Mouse (Mus musculus) myocyte (in vitro differentiated cells): ENCODE measurements around the gene Palld.

Source experiments
- E2F4 ChIP-seq: IDR thresholded peaks from one replicate; pipeline ENCODE4 v1.6.1; 2011; ENCODE audit warnings: mild to moderate bottlenecking, control low read depth, moderate library complexity; ENCODE audit not compliant: insufficient read depth
- MAX ChIP-seq: IDR thresholded peaks from one replicate; pipeline ENCODE4 v1.6.1; 2011; ENCODE audit warnings: low read depth, mild to moderate bottlenecking, control low read depth
- MYOD1 ChIP-seq, 3 experiments: IDR thresholded peaks; one replicate each; pipeline ENCODE4 v1.6.1; 2011; ENCODE audit warnings: control low read depth in 2 of 3, low read depth in 2 of 3, mild to moderate bottlenecking in 2 of 3, moderate library complexity in 1 of 3; ENCODE audit not compliant: insufficient read length in 2 of 3, control insufficient read depth in 1 of 3
- MYOG ChIP-seq, 3 experiments: IDR thresholded peaks; one replicate each; pipeline ENCODE4 v1.6.1; 2011; ENCODE audit warnings: control low read depth in 2 of 3, low read depth in 2 of 3, mild to moderate bottlenecking in 2 of 3; ENCODE audit not compliant: insufficient read length in 2 of 3, control insufficient read depth in 1 of 3, insufficient read depth in 1 of 3
- POLR2A ChIP-seq: IDR thresholded peaks from one replicate; pipeline ENCODE4 v1.6.1; 2011; ENCODE audit warnings: low read depth, mild to moderate bottlenecking, control low read depth, moderate library complexity; ENCODE audit not compliant: insufficient read length
- POLR2AphosphoS2 ChIP-seq: IDR thresholded peaks from one replicate; pipeline ENCODE4 v1.6.1; 2011; ENCODE audit warnings: low read depth, control low read depth; ENCODE audit not compliant: insufficient read length
- REST ChIP-seq: IDR thresholded peaks from one replicate; pipeline ENCODE4 v1.6.1; 2011; ENCODE audit warnings: mild to moderate bottlenecking, control low read depth, moderate library complexity; ENCODE audit not compliant: insufficient read depth, insufficient read length
- SRF ChIP-seq: IDR thresholded peaks from one replicate; pipeline ENCODE4 v1.6.1; 2011; ENCODE audit warnings: low read depth; ENCODE audit not compliant: control insufficient read depth, insufficient read length
- TCF12 ChIP-seq: IDR thresholded peaks from one replicate; pipeline ENCODE4 v1.6.1; 2011; ENCODE audit warnings: mild to moderate bottlenecking, control low read depth; ENCODE audit not compliant: poor library complexity, insufficient read depth, severe bottlenecking
- USF1 ChIP-seq: IDR thresholded peaks from one replicate; pipeline ENCODE4 v1.6.1; 2011; ENCODE audit warnings: low read depth, mild to moderate bottlenecking, control low read depth, moderate library complexity

- TF ChIP-seq SRF (no peak), POLR2A (no peak), USF1 (no peak), TCF12 (no peak), MAX (no peak), POLR2AphosphoS2 (no peak), E2F4 (no peak), MYOD1 (IDR thresholded peaks at IDR 0.05; ENCODE audit: control insufficient read depth in 1 of 3, insufficient read length in 2 of 3, low read depth in 2 of 3) (no peak), MYOG (IDR thresholded peaks at IDR 0.05; ENCODE audit: control insufficient read depth in 1 of 3, insufficient read depth in 1 of 3, insufficient read length in 2 of 3, low read depth in 2 of 3) (no peak), REST (no peak)
These were observed 387.2 kb downstream of the Palld start for GRCm38 (mm10) chr8:61515110-61515930.
